Mouse (Mus musculus): ENCODE measurements around the gene Myo5a. TPM values are rescaled to one million over a fixed set of nuclear protein-coding genes. Genes with fewer than 3 reads are reported as not detected.

Myo5a gene
- total RNA-seq, 4 experiments from 2014 or later: 10.6 to 14.9 (median 13.0) TPM

DNA sequence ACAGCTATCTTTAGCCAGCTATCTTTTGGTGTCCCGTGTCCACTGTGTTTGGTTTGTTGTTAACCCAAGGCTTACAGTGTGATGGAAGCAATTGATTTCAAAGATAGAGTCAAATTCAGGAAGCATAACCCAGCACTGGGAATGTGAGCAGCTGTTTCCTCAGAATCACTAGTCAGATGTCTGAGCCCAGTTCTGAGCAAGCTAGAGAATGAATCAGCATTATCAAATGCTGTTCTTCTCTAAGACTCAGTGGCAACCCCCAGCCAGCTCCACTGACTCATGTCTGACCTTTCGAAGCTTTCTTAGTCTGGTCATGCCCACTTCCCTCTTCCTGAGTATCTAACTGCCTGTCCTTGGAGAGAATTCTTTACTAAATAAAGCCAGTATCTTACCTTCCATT lies 125.5 kb downstream of the Myo5a start:
- DNase-seq (ENCODE audit: low spot score in 2 of 2): no peak

DNA sequence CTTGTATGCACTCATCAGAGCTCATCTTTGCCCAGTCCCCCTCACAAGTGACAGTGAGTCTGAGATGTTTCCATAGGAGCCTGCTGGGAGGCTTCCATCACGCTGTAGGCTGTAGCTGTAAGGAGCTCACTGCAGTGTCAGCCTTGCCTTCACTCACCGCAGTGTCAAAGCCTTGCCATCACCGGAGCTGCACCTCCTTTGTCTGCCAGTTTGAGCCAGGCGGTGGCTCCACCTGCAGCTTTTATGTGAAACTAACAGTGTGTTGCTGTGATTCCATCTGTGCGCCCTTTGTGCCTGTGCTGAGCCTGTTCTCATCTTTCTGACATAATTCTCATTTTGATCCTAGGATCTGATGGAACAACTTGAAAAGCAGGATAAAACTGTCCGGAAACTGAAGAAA lies 126.5 kb downstream of the Myo5a start:
- no peak for DNase-seq (ENCODE audit: low spot score in 2 of 2)

- no peak for DNase-seq (ENCODE audit: low spot score in 2 of 2)
Measured at GRCm38 (mm10) chr9:75201506-75201905, 130.7 kb downstream of the Myo5a start.

DNA sequence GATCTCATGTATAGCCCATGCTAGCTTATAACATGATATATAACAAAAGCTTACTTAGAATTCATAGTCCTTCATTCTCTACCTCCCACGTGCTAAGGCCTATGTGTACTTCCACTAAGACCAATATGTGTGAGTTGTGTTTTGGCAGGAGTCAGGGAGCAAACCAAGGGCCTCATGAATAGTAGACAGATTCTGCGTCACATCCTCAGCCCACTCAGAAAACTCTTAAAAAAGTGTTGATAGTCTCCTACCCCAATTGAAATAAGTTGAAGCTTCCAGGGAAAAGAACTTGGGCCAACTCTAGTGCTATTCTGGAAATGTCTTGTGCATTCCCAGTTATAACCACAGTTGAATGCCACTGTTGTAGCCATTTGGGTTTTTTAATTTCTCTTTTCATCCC lies 131.2 kb downstream of the Myo5a start:
- no peak for DNase-seq (ENCODE audit: low spot score in 2 of 2)

GRCm38 (mm10) chr9:75209246-75209645 lies 138.4 kb downstream of the Myo5a start:
- no peak for DNase-seq (ENCODE audit: low spot score in 2 of 2)

DNA sequence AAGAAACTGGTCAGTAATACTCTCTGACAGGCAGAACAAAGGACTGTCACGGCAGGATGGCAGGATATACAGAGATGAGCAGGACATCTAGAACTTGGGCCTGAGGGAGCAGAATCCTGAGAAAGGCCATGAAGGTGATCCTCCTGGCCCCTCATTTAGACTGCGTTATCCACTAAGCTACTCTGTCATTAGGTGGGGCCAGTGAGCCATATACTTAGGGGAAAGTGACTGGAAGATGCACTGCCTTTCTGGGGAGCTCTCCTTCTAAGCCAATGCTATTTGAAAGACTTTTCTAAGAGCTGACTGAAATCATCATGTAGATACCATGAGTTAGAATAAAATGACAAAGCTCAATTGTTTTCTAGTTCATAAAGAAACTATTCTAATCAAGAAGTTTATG lies 139.5 kb downstream of the Myo5a start:
- DNase-seq (ENCODE audit: low spot score in 2 of 2): no peak

- DNase-seq (ENCODE audit: low spot score in 2 of 2): no peak
Measured at GRCm38 (mm10) chr9:75214743-75215413, 144.1 kb downstream of the Myo5a start.

DNA sequence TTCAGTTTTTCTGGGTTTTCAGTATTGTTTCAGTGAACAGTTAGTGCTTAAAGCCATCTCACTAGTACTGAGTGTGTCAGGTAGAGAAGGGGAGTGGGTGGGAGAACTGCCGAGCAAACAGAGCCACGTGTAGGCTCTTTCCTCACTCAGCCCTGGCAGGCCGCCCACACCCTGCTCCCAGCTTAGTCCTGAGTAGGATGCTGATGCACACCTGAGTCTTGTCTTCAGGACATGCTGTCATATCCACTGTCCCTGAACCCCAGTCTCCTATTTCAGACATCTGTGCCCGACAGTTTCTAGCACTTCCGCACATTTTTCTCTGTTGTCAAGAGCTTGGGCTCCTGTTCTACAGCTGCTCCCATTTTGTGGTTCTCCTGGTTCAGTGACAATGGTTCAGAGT lies 149.1 kb downstream of the Myo5a start:
- DNase-seq (ENCODE audit: low spot score in 2 of 2): no peak

- no peak for DNase-seq (ENCODE audit: low spot score in 2 of 2)
Measured at GRCm38 (mm10) chr9:75221420-75222287, 150.8 kb downstream of the Myo5a start.

- peak; percentile 63 to 70 for DNase-seq (ENCODE audit: low spot score in 2 of 2)
Measured at GRCm38 (mm10) chr9:75231841-75232746, 161.3 kb downstream of the Myo5a start, which contains the start of gene Myo5c. Gene Myo5c (plus strand): TSS chr9:75232020.

DNA sequence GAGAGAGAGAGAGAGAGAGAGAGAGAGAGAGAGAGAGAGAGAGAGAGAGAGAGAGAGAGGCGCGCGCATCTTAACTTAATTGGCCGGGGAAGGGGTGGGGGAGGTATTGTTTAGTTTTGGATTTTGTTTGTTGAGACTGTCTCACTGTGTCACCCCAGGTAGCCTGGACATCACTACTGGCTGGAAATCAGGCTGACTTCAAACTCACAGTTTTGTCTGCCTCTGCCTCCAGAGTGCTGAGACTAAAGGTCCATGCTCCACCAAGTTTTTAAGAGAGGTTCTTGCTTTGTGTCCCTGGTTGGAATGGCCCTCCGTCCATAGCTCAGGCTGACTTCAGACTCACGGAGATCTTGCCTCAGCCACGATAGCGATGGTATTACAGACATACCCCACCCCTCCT lies 162.0 kb downstream of the Myo5a start:
- DNase-seq (ENCODE audit: low spot score in 2 of 2): no peak

- no peak for DNase-seq (ENCODE audit: low spot score in 2 of 2)
Measured at GRCm38 (mm10) chr9:75234271-75234741, 163.5 kb downstream of the Myo5a start.

- peak in 1 of 2 experiments; percentile 47 for DNase-seq (ENCODE audit: low spot score in 2 of 2)
Measured at GRCm38 (mm10) chr9:75234983-75235627, 164.3 kb downstream of the Myo5a start.

GRCm38 (mm10) chr9:75235696-75236095 lies 164.9 kb downstream of the Myo5a start:
- no peak for DNase-seq (ENCODE audit: low spot score in 2 of 2)

GRCm38 (mm10) chr9:75236416-75237308 lies 165.8 kb downstream of the Myo5a start:
- no peak for DNase-seq (ENCODE audit: low spot score in 2 of 2)

DNA sequence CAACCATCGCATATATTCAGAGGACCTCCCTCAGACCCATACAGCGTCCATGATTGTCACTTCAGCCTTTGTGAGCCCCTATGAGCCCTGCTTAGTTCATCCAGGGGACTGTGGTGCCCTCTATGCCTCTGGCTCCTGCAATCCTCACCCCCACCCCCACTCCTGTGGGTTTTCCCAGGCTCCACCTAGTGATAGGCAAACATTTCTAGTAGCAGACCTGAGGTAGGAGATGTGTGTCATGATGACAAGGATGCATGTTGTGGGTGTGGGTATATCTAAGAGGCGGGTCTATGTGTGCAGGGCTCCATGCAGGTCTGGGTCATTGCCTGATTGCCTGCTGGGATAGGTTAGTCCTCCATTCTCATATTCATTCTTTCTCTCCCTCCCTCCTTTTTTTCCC lies 167.4 kb downstream of the Myo5a start:
- no peak for DNase-seq (ENCODE audit: low spot score in 2 of 2)

DNA sequence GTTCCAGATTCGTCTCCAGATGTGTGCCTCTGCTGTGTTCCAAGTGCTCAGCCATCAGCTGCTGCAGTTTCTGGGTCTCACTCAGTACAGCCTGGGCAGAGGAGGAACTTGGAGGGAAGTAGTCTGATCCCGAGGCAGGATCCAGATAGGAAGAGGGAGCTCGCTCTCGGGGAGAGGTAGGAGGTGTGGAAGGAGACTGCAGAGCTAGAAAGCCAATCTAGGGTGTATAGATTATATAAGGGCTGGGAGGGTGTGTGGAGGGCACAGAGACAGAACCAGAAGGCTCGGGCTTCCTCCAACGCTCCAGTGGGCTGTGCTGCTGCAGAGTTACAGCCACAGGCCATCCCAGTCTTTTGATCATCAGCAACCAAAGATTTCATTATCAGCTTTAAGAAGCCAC lies 172.2 kb downstream of the Myo5a start:
- DNase-seq (ENCODE audit: low spot score in 2 of 2): no peak

DNA sequence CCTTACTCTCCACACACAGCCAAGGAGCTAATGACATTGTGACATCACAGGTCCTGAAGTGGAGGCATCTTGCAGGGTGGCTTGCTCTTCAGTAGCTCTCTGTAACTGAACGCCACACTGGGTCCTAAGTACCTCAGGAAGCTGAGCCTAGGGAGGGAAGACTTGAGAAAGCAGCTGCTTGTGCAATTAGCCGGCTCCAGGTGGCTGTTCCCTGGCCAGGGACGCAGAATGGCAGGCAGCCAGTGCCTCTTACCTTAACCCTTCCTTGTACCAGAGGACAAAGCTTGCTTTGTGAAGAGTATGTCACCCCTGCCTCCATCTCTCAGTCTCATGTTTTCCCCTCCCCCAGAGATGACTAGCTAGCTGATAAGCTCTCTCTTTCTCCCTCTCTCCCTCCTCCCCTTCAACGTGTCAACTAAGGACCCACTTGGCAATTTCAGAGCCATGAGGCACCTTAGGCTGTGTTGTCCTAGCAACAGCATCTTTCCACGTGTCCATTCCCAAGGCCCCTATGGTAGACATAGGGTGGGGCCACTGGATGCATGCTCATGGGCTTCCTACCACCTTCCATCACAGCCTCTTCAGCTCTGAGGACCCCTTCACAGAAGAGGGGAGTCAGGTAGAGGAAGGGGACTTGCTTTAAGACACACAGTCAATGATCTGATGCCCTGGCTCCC lies 173.1 kb downstream of the Myo5a start:
- no peak for DNase-seq (ENCODE audit: low spot score in 2 of 2)

- DNase-seq (ENCODE audit: low spot score in 2 of 2): no peak
Measured at GRCm38 (mm10) chr9:75244527-75244926, 173.7 kb downstream of the Myo5a start.

Measured in gastrocnemius, adult 8-10 months (tissue).